Mouse (Mus musculus): ENCODE measurements around the gene Vstm5. TPM values are rescaled to one million over a fixed set of nuclear protein-coding genes. Genes with fewer than 3 reads are reported as not detected.
"Not testable (repeated sequence)": the region's sequence is repeated elsewhere in the genome, so short reads cannot be mapped to it uniquely, and the experiment has no call there.

Vstm5 gene
- polyA plus RNA-seq, 1 experiment from 2014 or later, result 3.7 TPM

- no peak for ATAC-seq (replicated peaks; ENCODE audit: insufficient number of reproducible peaks, low FRiP score, low TSS enrichment)
- no peaks in the 10 kb centered on the region for H3K36me3 ChIP-seq (ENCODE audit: control insufficient read depth, insufficient read depth, low read length)
Observed at GRCm38 (mm10) chr9:15298451-15298850, 59.6 kb downstream of the Vstm5 start.

DNA sequence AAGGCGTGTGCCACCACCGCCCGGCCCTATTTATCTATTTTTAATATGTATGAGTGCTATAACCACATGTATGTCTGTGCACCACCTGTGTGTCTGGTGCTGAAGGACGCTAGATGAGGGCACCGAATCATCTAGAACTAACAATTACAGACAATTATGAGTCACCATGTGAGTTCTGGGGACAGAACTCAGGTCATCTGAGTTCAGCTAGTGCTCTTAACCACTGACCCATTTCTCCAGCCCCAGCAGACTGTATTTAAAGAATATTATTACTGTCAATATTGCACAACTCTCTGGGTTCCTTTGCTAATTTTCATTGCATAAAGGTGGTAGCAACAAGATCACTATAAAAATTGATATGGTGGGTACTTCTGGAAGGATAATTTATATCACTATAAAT lies 61.2 kb downstream of the Vstm5 start:
- no peak for ATAC-seq (replicated peaks; ENCODE audit: insufficient number of reproducible peaks, low FRiP score, low TSS enrichment)
- WGBS (ENCODE audit: insufficient replicate concordance), result 86% methylated on average over 5 of the region's 5 CpGs

More at GRCm38 (mm10) chr9:15298451-15298850, 59.6 kb downstream of the Vstm5 start:
- WGBS (ENCODE audit: insufficient replicate concordance), result 52% methylated on average over 2 of the region's 2 CpGs
- no peak overlapping the region for H3K4me2 ChIP-seq
- no peaks in the 10 kb centered on the region for H3K27me3 ChIP-seq (ENCODE audit: control insufficient read depth, insufficient read depth, low read length)
- H3K4me1 ChIP-seq (ENCODE audit: control insufficient read depth, insufficient read depth, low read length), result no peaks in the 10 kb centered on the region
- no peaks in the 10 kb centered on the region for H3K9me3 ChIP-seq (replicated peaks; ENCODE audit: control insufficient read depth, low read length)
- no peak overlapping the region for H3K9ac ChIP-seq (ENCODE audit: low read depth, low read length)
- H3K4me3 ChIP-seq (ENCODE audit: low read depth, low read length), result no peak overlapping the region
- no peak overlapping the region for H3K27ac ChIP-seq (ENCODE audit: low read depth, low read length)

GRCm38 (mm10) chr9:15301399-15301798 lies 62.6 kb downstream of the Vstm5 start:
- no peaks in the 10 kb centered on the region for H3K36me3 ChIP-seq (ENCODE audit: control insufficient read depth, insufficient read depth, low read length)
- H3K9ac ChIP-seq (ENCODE audit: low read depth, low read length), result no peak overlapping the region
- 0 out of 2 replicates have a peak overlapping the region, but pooled peaks have one; percentile 46 for H3K27ac ChIP-seq (ENCODE audit: low read depth, low read length)
- H3K27me3 ChIP-seq (ENCODE audit: control insufficient read depth, insufficient read depth, low read length), result no peaks in the 10 kb centered on the region
- no peak for ATAC-seq (replicated peaks; ENCODE audit: insufficient number of reproducible peaks, low FRiP score, low TSS enrichment)
- 52% methylated on average over 6 of the region's 6 CpGs for WGBS (ENCODE audit: insufficient replicate concordance)
- H3K9me3 ChIP-seq (replicated peaks; ENCODE audit: control insufficient read depth, low read length), result no peaks in the 10 kb centered on the region
- H3K4me2 ChIP-seq, result 0 out of 2 replicates have a peak overlapping the region, but pooled peaks have one; percentile 5
- no peaks in the 10 kb centered on the region for H3K4me1 ChIP-seq (ENCODE audit: control insufficient read depth, insufficient read depth, low read length)
- H3K4me3 ChIP-seq (ENCODE audit: low read depth, low read length), result no peak overlapping the region

More for the DNA sequence above, 61.2 kb downstream of the Vstm5 start:
- no peaks in the 10 kb centered on the region for H3K36me3 ChIP-seq (ENCODE audit: control insufficient read depth, insufficient read depth, low read length)
- H3K9ac ChIP-seq (ENCODE audit: low read depth, low read length), result no peak overlapping the region
- no peak overlapping the region for H3K4me2 ChIP-seq
- H3K9me3 ChIP-seq (replicated peaks; ENCODE audit: control insufficient read depth, low read length), result no peaks in the 10 kb centered on the region
- no peak overlapping the region for H3K4me3 ChIP-seq (ENCODE audit: low read depth, low read length)
- H3K27me3 ChIP-seq (ENCODE audit: control insufficient read depth, insufficient read depth, low read length), result no peaks in the 10 kb centered on the region
- no peaks in the 10 kb centered on the region for H3K4me1 ChIP-seq (ENCODE audit: control insufficient read depth, insufficient read depth, low read length)
- no peak overlapping the region for H3K27ac ChIP-seq (ENCODE audit: low read depth, low read length)

- H3K9ac ChIP-seq (ENCODE audit: low read depth, low read length); H3K4me1 ChIP-seq (ENCODE audit: control insufficient read depth, insufficient read depth, low read length); H3K4me3 ChIP-seq (ENCODE audit: low read depth, low read length); H3K9me3 ChIP-seq (replicated peaks; ENCODE audit: control insufficient read depth, low read length); ATAC-seq (replicated peaks; ENCODE audit: insufficient number of reproducible peaks, low FRiP score, low TSS enrichment); H3K4me2 ChIP-seq; H3K27me3 ChIP-seq (ENCODE audit: control insufficient read depth, insufficient read depth, low read length); H3K27ac ChIP-seq (ENCODE audit: low read depth, low read length); H3K36me3 ChIP-seq (ENCODE audit: control insufficient read depth, insufficient read depth, low read length): not testable (repeated sequence)
- 75% methylated on average over 6 of the region's 6 CpGs for WGBS (ENCODE audit: insufficient replicate concordance)
Observed at GRCm38 (mm10) chr9:15302006-15302405, 63.2 kb downstream of the Vstm5 start.

GRCm38 (mm10) chr9:15302881-15303280 lies 64.0 kb downstream of the Vstm5 start:
- Histone ChIP-seq H3K27me3 (ENCODE audit: control insufficient read depth, insufficient read depth, low read length) (no peaks in the 10 kb centered on the region), H3K9ac (ENCODE audit: low read depth, low read length) (no peak overlapping the region), H3K36me3 (ENCODE audit: control insufficient read depth, insufficient read depth, low read length) (no peaks in the 10 kb centered on the region), H3K4me3 (ENCODE audit: low read depth, low read length) (no peak overlapping the region), H3K27ac (ENCODE audit: low read depth, low read length) (no peak overlapping the region), H3K4me2 (no peak overlapping the region), H3K9me3 (replicated peaks; ENCODE audit: control insufficient read depth, low read length) (no peaks in the 10 kb centered on the region), H3K4me1 (ENCODE audit: control insufficient read depth, insufficient read depth, low read length) (peaks cover 8% of the 10 kb centered on the region)
- 71% methylated on average over 2 of the region's 2 CpGs for WGBS (ENCODE audit: insufficient replicate concordance)
- no peak for ATAC-seq (replicated peaks; ENCODE audit: insufficient number of reproducible peaks, low FRiP score, low TSS enrichment)

DNA sequence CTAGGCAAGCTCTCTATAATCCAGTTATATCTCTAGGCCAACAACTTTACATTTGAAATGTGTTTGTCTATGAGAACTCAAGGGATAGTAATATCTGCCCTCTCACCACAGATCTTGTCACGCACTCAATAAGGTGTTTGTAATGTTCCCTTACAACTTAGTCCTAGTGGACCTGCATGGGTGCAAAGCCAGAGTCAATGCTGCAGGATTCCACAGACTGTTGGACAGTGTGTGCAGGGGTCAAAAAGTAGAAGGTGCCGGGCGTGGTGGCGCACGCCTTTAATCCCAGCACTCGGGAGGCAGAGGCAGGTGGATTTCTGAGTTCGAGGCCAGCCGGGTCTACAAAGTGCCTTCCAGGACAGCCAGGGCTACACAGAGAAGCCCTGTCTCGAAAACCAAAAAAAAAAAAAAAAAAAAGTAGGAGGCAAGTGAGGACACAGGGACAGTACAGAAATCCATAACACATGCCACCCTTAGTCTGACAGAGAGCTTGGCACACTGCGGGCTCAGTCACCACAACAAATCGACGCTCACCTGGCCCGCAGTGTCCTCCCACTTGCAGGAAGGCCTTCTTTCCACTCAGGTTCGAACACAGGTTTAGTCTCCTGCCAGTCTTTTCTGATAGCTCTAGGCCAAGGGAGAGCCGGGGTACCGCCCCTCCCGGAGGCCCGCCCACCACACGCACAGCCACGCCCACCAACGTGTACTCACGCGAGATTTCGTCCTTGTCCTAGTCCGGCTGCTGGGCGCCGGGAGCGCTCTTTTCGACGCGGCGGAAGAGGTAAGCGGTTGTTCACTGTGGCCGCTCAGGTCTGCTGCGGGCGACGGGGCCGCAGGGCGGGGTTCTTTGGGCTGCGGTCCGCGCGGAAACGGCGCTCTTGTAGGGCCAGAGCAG lies 66.9 kb downstream of the Vstm5 start, which contains the start of gene Taf1d:
TSS of gene Taf1d (plus strand) at position 712 of the 895 bp plus-strand sequence.
- peak within 1 kb of the TSS; percentile 90 for H3K4me3 ChIP-seq (ENCODE audit: low read depth, low read length)
- WGBS (ENCODE audit: insufficient replicate concordance), result 12% methylated on average over 45 of the region's 45 CpGs

DNA sequence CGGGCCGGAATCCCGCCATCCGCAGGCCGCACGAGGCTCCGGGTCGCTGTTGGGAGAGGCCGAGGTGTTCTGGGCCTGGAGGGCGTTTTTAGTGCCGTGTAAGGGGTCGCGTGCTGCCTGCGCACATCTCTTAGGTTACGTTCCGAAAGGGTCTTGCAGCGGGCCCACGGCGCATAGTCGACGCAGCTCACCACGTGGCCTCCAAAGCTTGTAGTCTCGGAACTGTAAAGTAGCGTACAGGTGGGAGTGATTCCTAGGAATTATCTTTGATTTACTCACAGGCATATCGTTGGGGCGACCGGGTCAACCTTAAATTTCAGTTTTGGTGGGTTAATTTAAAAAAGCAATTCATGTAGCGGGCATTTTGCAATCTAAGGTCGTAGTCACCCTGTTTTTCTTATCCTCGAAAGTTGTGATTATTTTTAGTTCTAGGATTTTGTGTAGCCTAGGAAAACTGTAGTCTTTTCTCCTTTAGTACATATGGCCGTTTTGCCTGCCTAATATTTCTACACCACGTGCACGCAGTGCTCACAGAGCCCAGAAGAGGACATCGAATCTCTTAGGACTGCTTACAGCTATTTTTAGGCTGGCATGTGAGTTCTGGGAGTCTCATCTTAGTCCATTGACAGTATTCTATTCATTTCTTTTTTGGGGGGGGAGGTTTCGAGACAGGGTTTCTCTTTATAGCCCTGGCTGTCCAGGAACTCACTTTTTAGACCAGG lies 67.7 kb downstream of the Vstm5 start, which contains the start of gene 4931406C07Rik:
TSS of gene 4931406C07Rik (minus strand) at position 51 of the 722 bp plus-strand sequence.
- peak; percentile 69; the same call in 1 of the 2 replicates for ATAC-seq (replicated peaks; ENCODE audit: insufficient number of reproducible peaks, low FRiP score, low TSS enrichment)
- under 1% methylated on average over 35 of the region's 35 CpGs for WGBS (ENCODE audit: insufficient replicate concordance)

More for the DNA sequence above, 66.9 kb downstream of the Vstm5 start, which contains the start of gene Taf1d:
- ATAC-seq (replicated peaks; ENCODE audit: insufficient number of reproducible peaks, low FRiP score, low TSS enrichment), result peak; percentile 95
- Histone ChIP-seq H3K9ac (ENCODE audit: low read depth, low read length) (peak within 1 kb of the TSS; percentile 99), H3K27me3 (ENCODE audit: control insufficient read depth, insufficient read depth, low read length) (no peaks in the 10 kb centered on the region), H3K4me2 (peak within 1 kb of the TSS; percentile 83), H3K9me3 (replicated peaks; ENCODE audit: control insufficient read depth, low read length) (no peaks in the 10 kb centered on the region), H3K36me3 (ENCODE audit: control insufficient read depth, insufficient read depth, low read length) (peaks cover 15% of the 10 kb centered on the region), H3K27ac (ENCODE audit: low read depth, low read length) (peak within 1 kb of the TSS; percentile 96), H3K4me1 (ENCODE audit: control insufficient read depth, insufficient read depth, low read length) (peaks cover 11% of the 10 kb centered on the region)

DNA sequence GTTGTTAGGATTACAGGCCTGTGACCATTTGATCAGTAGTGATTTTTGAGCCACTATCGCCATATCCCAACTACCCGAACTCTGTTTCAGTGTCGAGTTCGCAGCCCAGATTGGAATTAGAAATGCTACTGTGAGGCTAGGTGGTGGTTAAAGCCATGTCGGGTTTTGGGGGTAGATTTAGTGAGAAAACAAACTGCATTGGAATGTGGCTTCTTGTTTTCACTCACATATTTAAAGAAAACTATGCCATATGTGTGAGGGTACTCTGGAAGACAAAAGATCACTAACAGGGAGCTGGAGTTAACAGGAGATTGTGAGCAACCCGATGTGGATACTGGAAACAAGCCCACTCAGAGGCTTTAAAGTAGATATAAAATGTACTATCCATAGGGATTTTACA lies 68.4 kb downstream of the Vstm5 start:
- no peaks in the 10 kb centered on the region for H3K27me3 ChIP-seq (ENCODE audit: control insufficient read depth, insufficient read depth, low read length)
- WGBS (ENCODE audit: insufficient replicate concordance), result 6% methylated on average over 6 of the region's 6 CpGs
- peak overlapping the region; percentile 99 for H3K9ac ChIP-seq (ENCODE audit: low read depth, low read length)
- ATAC-seq (replicated peaks; ENCODE audit: insufficient number of reproducible peaks, low FRiP score, low TSS enrichment), result no peak
- peak overlapping the region; percentile 90 for H3K4me3 ChIP-seq (ENCODE audit: low read depth, low read length)
- H3K9me3 ChIP-seq (replicated peaks; ENCODE audit: control insufficient read depth, low read length), result no peaks in the 10 kb centered on the region
- peaks cover 17% of the 10 kb centered on the region for H3K36me3 ChIP-seq (ENCODE audit: control insufficient read depth, insufficient read depth, low read length)
- peaks cover 11% of the 10 kb centered on the region for H3K4me1 ChIP-seq (ENCODE audit: control insufficient read depth, insufficient read depth, low read length)
- peak overlapping the region; percentile 83 for H3K4me2 ChIP-seq
- H3K27ac ChIP-seq (ENCODE audit: low read depth, low read length), result no peak overlapping the region

More for the DNA sequence above, 67.7 kb downstream of the Vstm5 start, which contains the start of gene 4931406C07Rik:
- Histone ChIP-seq H3K4me1 (ENCODE audit: control insufficient read depth, insufficient read depth, low read length) (peaks cover 11% of the 10 kb centered on the region), H3K36me3 (ENCODE audit: control insufficient read depth, insufficient read depth, low read length) (peaks cover 17% of the 10 kb centered on the region), H3K27ac (ENCODE audit: low read depth, low read length) (peak within 1 kb of the TSS; percentile 96), H3K4me2 (peak within 1 kb of the TSS; percentile 83), H3K9me3 (replicated peaks; ENCODE audit: control insufficient read depth, low read length) (no peaks in the 10 kb centered on the region), H3K27me3 (ENCODE audit: control insufficient read depth, insufficient read depth, low read length) (no peaks in the 10 kb centered on the region), H3K4me3 (ENCODE audit: low read depth, low read length) (peak within 1 kb of the TSS; percentile 90), H3K9ac (ENCODE audit: low read depth, low read length) (peak within 1 kb of the TSS; percentile 99)
